Mouse (Mus musculus) lung, embryonic 15.5 days (tissue): ENCODE results near the gene Dqx1. TPM values are rescaled to one million over a fixed set of nuclear protein-coding genes. Genes with fewer than 3 reads are reported as not detected.
A peak's percentile ranks its signal among the peaks of the same experiment; 100 is the strongest.

Source experiments
- ATAC-seq: fragments of 200-750 bp; cut with Nextera tagmentation; 2 replicates; pipeline ENCODE4 v1.8.0; 2017; ENCODE audit warnings: moderate number of reproducible peaks, borderline replicate concordance; ENCODE audit not compliant: low FRiP score, low TSS enrichment; ENCODE audit errors: extremely low read depth
- H3K27ac ChIP-seq: fragments of 300-500 bp; sonication (generic); 2 replicates; pipeline ENCODE4 v1.5.1; 2015; ENCODE audit warnings: moderate library complexity, mild to moderate bottlenecking, inconsistent platforms
- H3K27me3 ChIP-seq: fragments of 300-500 bp; sonication (generic); 2 replicates; pipeline ENCODE4 v1.6.1; 2015; ENCODE audit warnings: inconsistent platforms
- H3K36me3 ChIP-seq: fragments of 300-500 bp; sonication (generic); 2 replicates; pipeline ENCODE4 v1.6.1; 2015; ENCODE audit warnings: inconsistent platforms
- H3K4me1 ChIP-seq: fragments of 300-500 bp; sonication (generic); 2 replicates; pipeline ENCODE4 v1.6.1; 2015; ENCODE audit warnings: inconsistent platforms
- H3K4me2 ChIP-seq: fragments of 300-500 bp; sonication (generic); 2 replicates; pipeline ENCODE4 v1.6.1; 2015; ENCODE audit warnings: inconsistent platforms, mild to moderate bottlenecking, moderate library complexity
- H3K4me3 ChIP-seq: fragments of 300-500 bp; sonication (generic); 2 replicates; pipeline ENCODE4 v1.5.1; 2015; ENCODE audit warnings: mild to moderate bottlenecking, inconsistent platforms
- H3K9ac ChIP-seq: fragments of 300-500 bp; sonication (generic); 2 replicates; pipeline ENCODE4 v1.6.1; 2015; ENCODE audit warnings: inconsistent platforms
- H3K9me3 ChIP-seq: fragments of 300-500 bp; sonication (generic); 2 replicates; pipeline ENCODE4 v1.6.1; 2016; ENCODE audit warnings: inconsistent platforms
- WGBS: fragments of 180-500 bp; shearing (Covaris S2); methylation state at CpG from one replicate; pipeline ENCODE4 v1.1.7; 2015; 5-methylcytosine and 5-hydroxymethylcytosine counted together
- polyA plus RNA-seq: library from polyadenylated mRNA; unstranded; fragments of >200 nt; fragmentation: Nextera tagmentation; extraction: Ambion mirVana; gene quantifications from 2 replicates; pipeline ENCODE4 v1.2.1, GENCODE M21; 2015

Gene Dqx1
- polyA plus RNA-seq, 1 experiment from 2014 or later: 1.7 TPM

DNA sequence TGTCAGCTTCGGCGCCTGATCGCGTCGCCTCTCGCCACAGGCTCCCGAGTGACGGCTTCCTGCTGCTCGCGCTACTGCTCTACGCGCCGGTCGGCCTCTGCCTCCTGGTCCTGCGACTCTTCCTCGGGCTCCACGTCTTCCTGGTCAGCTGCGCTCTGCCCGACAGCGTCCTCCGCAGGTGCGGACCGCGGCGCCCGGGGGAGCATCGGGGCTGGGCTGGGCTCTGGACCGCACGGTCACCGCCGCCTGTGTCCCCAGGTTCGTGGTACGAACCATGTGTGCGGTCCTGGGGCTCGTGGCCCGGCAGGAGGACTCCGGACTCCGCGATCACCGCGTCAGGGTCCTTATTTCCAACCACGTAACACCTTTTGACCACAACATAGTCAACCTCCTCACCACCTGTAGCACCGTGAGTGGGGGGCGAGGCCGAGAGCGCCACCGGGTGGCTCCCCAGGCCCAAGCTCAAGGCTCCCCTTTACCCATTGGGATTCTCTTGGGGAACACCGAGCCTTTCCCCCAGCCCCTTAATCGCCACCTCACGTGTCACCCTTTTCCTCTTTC is 2.7 kb upstream of the Dqx1 start, which contains the start of gene Htra2:
Gene Htra2 (minus strand): TSS at position 403 of the 561 bp plus-strand sequence.
- Histone ChIP-seq H3K4me1 (peaks cover 26% of the 10 kb centered on the region), H3K27me3 (no peaks in the 10 kb centered on the region), H3K4me2 (peak within 1 kb of the TSS; percentile 86), H3K9ac (peak within 1 kb of the TSS; percentile 85), H3K9me3 (no peaks in the 10 kb centered on the region), H3K27ac (peak within 1 kb of the TSS; percentile 85), H3K4me3 (peak within 1 kb of the TSS; percentile 91), H3K36me3 (peaks cover 28% of the 10 kb centered on the region)
- WGBS: under 1% methylated on average over 50 of the region's 50 CpGs
- ATAC-seq: peak; percentile 32

DNA sequence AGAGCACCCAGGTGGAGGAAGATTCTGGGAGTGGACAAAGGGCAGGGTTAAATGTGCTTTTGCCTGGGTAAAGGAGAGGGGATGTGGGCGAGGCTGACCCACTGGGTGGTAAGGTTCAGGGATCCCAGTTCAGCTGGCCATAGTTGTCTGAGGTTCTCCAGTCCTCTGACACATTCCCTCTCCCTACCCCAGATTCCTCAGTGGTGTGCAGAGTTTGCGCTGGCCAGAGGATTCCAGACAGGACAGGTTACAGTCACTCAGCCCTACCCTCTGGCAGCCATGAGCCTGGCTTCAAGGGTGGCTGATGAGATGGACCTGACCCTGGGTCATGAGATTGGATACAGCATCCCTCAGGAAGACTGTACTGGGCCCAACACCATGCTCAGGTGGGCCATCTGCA is 1.1 kb downstream of the Dqx1 start:
- Histone ChIP-seq H3K9me3 (no peaks in the 10 kb centered on the region), H3K4me2 (no peak overlapping the region), H3K4me3 (no peak overlapping the region), H3K36me3 (peaks cover 14% of the 10 kb centered on the region), H3K27me3 (peaks cover 26% of the 10 kb centered on the region), H3K4me1 (peaks cover 10% of the 10 kb centered on the region), H3K27ac (no peak overlapping the region), H3K9ac (no peak overlapping the region)
- ATAC-seq: no peak
- 82% methylated on average over 2 of the region's 2 CpGs for WGBS

DNA sequence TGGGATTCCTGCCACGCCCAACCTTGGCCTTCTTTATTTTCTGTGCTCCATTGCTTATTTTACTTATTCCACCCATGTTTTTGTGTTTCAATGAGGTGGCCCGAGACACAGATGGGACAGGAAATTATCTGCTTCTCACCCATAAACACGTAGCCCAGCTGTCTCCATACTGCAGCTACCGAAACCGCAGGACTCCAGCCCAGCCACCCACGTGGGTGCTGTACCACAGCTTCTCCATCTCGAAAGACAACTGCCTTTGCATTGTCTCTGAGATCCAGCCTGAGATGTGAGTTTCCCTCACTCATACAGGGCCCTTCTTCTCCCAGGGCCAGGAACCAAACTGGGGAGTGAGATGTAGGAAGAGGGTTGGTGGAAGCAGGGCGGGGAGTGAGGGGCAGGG is 8.4 kb downstream of the Dqx1 start:
- no peak overlapping the region for H3K4me2 ChIP-seq
- H3K4me1 ChIP-seq: peaks cover 22% of the 10 kb centered on the region
- 26% methylated on average over 8 of the region's 8 CpGs for WGBS
- H3K9ac ChIP-seq: no peak overlapping the region
- ATAC-seq: no peak
- H3K4me3 ChIP-seq: no peak overlapping the region
- peaks cover 99% of the 10 kb centered on the region for H3K27me3 ChIP-seq
- no peaks in the 10 kb centered on the region for H3K36me3 ChIP-seq
- H3K9me3 ChIP-seq: no peaks in the 10 kb centered on the region
- no peak overlapping the region for H3K27ac ChIP-seq

GRCm38 (mm10) chr6:83066441-83066840 is 8.8 kb downstream of the Dqx1 start:
- 22% methylated on average over 6 of the region's 6 CpGs for WGBS
- Histone ChIP-seq H3K27me3 (peaks cover 100% of the 10 kb centered on the region), H3K4me2 (no peak overlapping the region), H3K27ac (no peak overlapping the region), H3K4me3 (no peak overlapping the region), H3K9me3 (no peaks in the 10 kb centered on the region), H3K4me1 (peaks cover 25% of the 10 kb centered on the region), H3K36me3 (no peaks in the 10 kb centered on the region), H3K9ac (no peak overlapping the region)
- ATAC-seq: no peak

DNA sequence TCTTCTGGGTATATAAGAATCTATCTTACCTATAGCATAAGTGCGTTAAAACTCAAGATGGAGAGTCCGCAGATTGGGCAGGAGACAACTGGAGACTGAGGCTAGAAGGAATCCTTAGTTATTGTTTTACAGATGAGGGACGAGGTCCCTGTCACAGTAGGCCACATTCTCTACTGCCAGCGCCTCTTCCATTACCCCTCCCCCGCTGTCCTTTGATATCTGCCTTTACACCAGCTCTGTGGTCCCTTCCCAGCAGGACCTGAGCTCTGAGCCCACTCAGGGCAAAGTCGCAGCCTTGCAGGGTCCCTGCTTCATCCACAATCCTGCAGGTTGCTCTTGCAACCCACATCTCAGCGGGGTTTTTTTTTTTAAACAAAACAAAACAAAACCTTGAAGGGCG is 10.6 kb downstream of the Dqx1 start:
- WGBS: 5% methylated on average over 8 of the region's 8 CpGs
- Histone ChIP-seq H3K4me3 (peak overlapping the region; percentile 29; the same call in 1 of the 2 replicates), H3K4me1 (peaks cover 25% of the 10 kb centered on the region), H3K27me3 (peaks cover 100% of the 10 kb centered on the region), H3K4me2 (peak overlapping the region; percentile 52), H3K9ac (no peak overlapping the region), H3K27ac (no peak overlapping the region), H3K36me3 (no peaks in the 10 kb centered on the region), H3K9me3 (no peaks in the 10 kb centered on the region)
- ATAC-seq: no peak

- H3K4me1 ChIP-seq: peaks cover 25% of the 10 kb centered on the region
- WGBS: under 1% methylated on average over 77 of the region's 81 CpGs
- H3K27me3 ChIP-seq: peaks cover 100% of the 10 kb centered on the region
- peak overlapping the region; percentile 52 for H3K4me2 ChIP-seq
- ATAC-seq: no peak
- H3K4me3 ChIP-seq: peak overlapping the region; percentile 29
- H3K9ac ChIP-seq: no peak overlapping the region
- H3K9me3 ChIP-seq: no peaks in the 10 kb centered on the region
- H3K27ac ChIP-seq: no peak overlapping the region
- no peaks in the 10 kb centered on the region for H3K36me3 ChIP-seq
Observed at GRCm38 (mm10) chr6:83068706-83069487, 11.3 kb downstream of the Dqx1 start.

- no peak for ATAC-seq
- Histone ChIP-seq H3K4me2 (peak overlapping the region; percentile 34), H3K9me3 (no peaks in the 10 kb centered on the region), H3K4me3 (peak overlapping the region; percentile 29), H3K36me3 (no peaks in the 10 kb centered on the region), H3K27me3 (peaks cover 100% of the 10 kb centered on the region), H3K4me1 (peaks cover 25% of the 10 kb centered on the region), H3K27ac (no peak overlapping the region), H3K9ac (no peak overlapping the region)
- 1% methylated on average over 68 of the region's 69 CpGs for WGBS
Observed at GRCm38 (mm10) chr6:83069488-83070246, 12.0 kb downstream of the Dqx1 start.

DNA sequence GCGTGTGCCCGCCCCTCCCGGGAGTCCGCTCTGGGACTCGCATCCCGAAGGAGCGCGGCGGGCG is 12.4 kb downstream of the Dqx1 start, which contains the start of gene Tlx2:
Gene Tlx2 (minus strand): TSS at position 47 of the 64 bp plus-strand sequence.
- Histone ChIP-seq H3K9me3 (no peaks in the 10 kb centered on the region), H3K36me3 (no peaks in the 10 kb centered on the region), H3K4me2 (peak within 1 kb of the TSS; percentile 52), H3K9ac (no peak within 1 kb of the TSS), H3K27ac (no peak within 1 kb of the TSS), H3K27me3 (peaks cover 100% of the 10 kb centered on the region), H3K4me3 (peak within 1 kb of the TSS; percentile 29), H3K4me1 (peaks cover 25% of the 10 kb centered on the region)
- WGBS: 0% methylated on average over 10 of the region's 10 CpGs
- ATAC-seq: no peak

DNA sequence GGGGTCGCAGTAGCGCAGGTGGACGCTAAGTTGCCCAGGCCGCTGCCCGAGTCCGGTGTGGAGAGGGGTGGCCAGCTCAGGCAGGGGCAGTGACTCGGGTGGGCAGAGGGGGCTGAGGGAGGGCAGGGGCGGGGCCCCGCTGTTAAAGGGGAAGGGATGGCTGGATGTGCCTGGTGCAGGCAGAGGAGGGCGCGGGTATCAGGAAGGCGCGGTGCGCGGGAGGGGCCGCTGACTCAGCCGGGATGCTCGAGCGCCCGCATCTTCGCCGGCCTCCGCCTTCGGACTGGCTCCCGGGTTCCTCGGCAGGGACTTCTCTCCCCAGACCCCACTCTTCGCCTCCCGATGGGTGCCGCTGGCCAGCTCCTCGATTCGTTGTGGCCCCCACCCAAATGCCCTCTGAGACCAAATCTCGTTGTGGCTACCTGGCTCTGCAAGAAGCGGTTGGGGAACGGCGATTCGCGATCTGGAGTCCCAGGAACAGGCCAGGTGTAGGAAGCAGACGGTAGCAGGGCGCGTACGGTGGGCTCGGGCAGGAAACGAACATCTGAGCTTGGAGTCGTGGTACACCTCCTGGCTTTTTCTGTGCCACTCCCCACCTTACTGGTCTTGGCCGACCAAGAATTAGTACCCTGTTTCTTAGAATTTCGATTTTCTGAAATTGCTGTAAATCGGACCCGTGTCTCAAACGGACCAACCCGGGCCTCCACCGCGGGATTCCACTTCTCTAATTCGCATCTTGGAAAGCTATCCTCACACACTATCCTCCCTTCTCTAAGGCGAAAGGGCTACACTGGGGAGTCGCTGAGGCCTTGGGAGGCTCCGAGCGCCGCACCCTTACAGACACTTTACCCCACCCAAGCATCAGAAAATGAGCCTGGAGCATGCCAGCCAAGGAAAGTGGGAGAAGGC is 12.9 kb downstream of the Dqx1 start:
- Histone ChIP-seq H3K27ac (no peak overlapping the region), H3K9me3 (no peaks in the 10 kb centered on the region), H3K36me3 (no peaks in the 10 kb centered on the region), H3K9ac (no peak overlapping the region), H3K4me2 (peak overlapping the region; percentile 34), H3K4me1 (peaks cover 25% of the 10 kb centered on the region), H3K27me3 (peaks cover 100% of the 10 kb centered on the region), H3K4me3 (peak overlapping the region; percentile 15)
- peak; percentile 40; the same call in 1 of the 2 replicates for ATAC-seq
- under 1% methylated on average over 57 of the region's 58 CpGs for WGBS

DNA sequence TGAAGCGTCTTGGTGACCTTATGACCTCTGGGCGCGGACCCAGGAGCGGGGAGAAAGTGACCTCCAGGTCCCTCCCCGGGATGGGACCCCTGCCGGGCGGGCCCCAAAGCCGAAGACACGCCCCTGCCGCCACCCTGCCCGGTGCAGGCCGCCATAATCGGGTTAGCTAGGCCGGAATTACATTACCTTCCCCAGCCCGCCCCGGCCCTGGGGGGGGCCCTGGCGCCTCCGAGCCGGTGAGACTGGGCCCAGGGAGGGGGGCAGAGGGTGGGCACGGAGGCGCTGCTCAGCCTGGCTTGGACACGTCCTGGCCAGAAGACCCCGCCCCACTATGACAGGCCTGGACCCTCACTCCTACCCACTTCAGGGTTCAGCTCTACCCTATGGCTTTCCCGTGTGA is 13.6 kb downstream of the Dqx1 start:
- Histone ChIP-seq H3K27me3 (peaks cover 100% of the 10 kb centered on the region), H3K27ac (no peak overlapping the region), H3K9ac (no peak overlapping the region), H3K4me1 (peaks cover 25% of the 10 kb centered on the region), H3K36me3 (no peaks in the 10 kb centered on the region), H3K4me2 (no peak overlapping the region), H3K9me3 (no peaks in the 10 kb centered on the region), H3K4me3 (no peak overlapping the region)
- 1% methylated on average over 19 of the region's 24 CpGs for WGBS
- peak; percentile 30 for ATAC-seq

- H3K9ac ChIP-seq: no peak overlapping the region
- H3K27ac ChIP-seq: no peak overlapping the region
- H3K36me3 ChIP-seq: peaks cover 2% of the 10 kb centered on the region
- H3K27me3 ChIP-seq: peaks cover 71% of the 10 kb centered on the region
- H3K4me2 ChIP-seq: no peak overlapping the region
- no peak overlapping the region for H3K4me3 ChIP-seq
- WGBS: 15% methylated on average over 2 of the region's 2 CpGs
- H3K9me3 ChIP-seq: no peaks in the 10 kb centered on the region
- peaks cover 24% of the 10 kb centered on the region for H3K4me1 ChIP-seq
- no peak for ATAC-seq
Observed at GRCm38 (mm10) chr6:83074979-83075378, 17.3 kb downstream of the Dqx1 start.
